ENCODE assay signal across 8 mouse cellular contexts in the genomic region with DNA sequence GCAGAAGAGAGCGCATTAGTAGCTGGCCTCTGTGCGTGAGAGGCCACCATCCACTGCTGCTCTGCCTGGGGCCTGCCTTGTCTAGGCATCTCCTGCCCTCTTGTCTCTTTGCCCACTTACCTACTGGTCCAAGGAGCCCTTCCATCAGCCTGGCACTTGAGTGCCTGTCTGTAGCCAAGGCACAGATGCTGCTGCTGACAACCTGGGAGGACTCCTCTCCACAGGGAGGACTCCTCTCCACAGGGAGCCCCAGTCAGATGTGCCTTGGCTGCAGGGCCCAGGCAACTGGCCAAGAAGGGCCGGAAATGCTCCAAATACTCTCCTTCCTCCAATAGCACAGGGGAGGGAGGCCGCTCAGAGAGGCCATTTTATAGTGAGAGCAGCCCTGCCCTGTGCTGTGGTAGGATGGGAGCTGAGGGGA. TPM values are rescaled to one million over a fixed set of nuclear protein-coding genes. Genes with fewer than 3 reads are reported as not detected.
DNase-seq lines count a peak whose midpoint lies in the region; ATAC-seq and TF ChIP-seq lines count a peak whose summit lies in the region.

No protein-coding gene starts in this region.

- no peaks in the 10 kb centered on the region for H3K9me3 ChIP-seq in heart, embryonic 15.5 days (replicated peaks)
- no peaks in the 10 kb centered on the region for H3K9me3 ChIP-seq in liver, embryonic 15.5 days (replicated peaks)
- no peaks in the 10 kb centered on the region for H3K9me3 ChIP-seq in neural tube, embryonic 14.5 days (ENCODE audit: control insufficient read depth, low read length)

- WGBS in heart, embryonic 15.5 days = 23% methylated on average over 4 of the region's 4 CpGs
- 69% methylated on average over 4 of the region's 4 CpGs for WGBS in liver, embryonic 15.5 days (ENCODE audit: insufficient replicate concordance)
- 44% methylated on average over 4 of the region's 4 CpGs for WGBS in neural tube, embryonic 14.5 days

- DNase-seq in retina, postnatal 1 day = peak; percentile 78
- no peak for DNase-seq in retina, embryonic 14.5 days (ENCODE audit: low spot score)
- DNase-seq in kidney, postnatal 25 days = peak; percentile 93 to 95
- no peak for DNase-seq in T-cell, adult 2 months (ENCODE audit: low spot score)

- peaks cover 29% of the 10 kb centered on the region for H3K4me1 ChIP-seq in embryonic fibroblast, embryonic 13.5 days (ENCODE audit: control insufficient read depth, insufficient read depth, low read length)
- peaks cover 99% of the 10 kb centered on the region for H3K4me1 ChIP-seq in heart, embryonic 15.5 days (replicated peaks)
- peaks cover 84% of the 10 kb centered on the region for H3K4me1 ChIP-seq in liver, embryonic 15.5 days (replicated peaks)
- peaks cover 69% of the 10 kb centered on the region for H3K4me1 ChIP-seq in neural tube, embryonic 14.5 days (ENCODE audit: control insufficient read depth, insufficient read depth, low read length)

- 0 out of 2 replicates have a peak overlapping the region, but pooled peaks have one; percentile 27 for H3K9ac ChIP-seq in heart, embryonic 15.5 days
- H3K9ac ChIP-seq in liver, embryonic 15.5 days = no peak overlapping the region; the same call in 1 of the 2 replicates
- no peak overlapping the region for H3K9ac ChIP-seq in neural tube, embryonic 14.5 days (replicated peaks; ENCODE audit: low read depth, low read length)

- TF ChIP-seq POLR2A in embryonic fibroblast, embryonic 13.5 days (IDR thresholded peaks at IDR 0.05; ENCODE audit: low read depth, low read length) = no peak

- TF ChIP-seq CTCF in embryonic fibroblast, embryonic 13.5 days (IDR thresholded peaks at IDR 0.05; ENCODE audit: borderline replicate concordance, insufficient read depth, low read length) = no peak

- H3K4me3 ChIP-seq in embryonic fibroblast, embryonic 13.5 days (ENCODE audit: insufficient read depth, low read length) = no peak overlapping the region
- peak overlapping the region; percentile 9; the same call in 1 of the 2 replicates for H3K4me3 ChIP-seq in heart, embryonic 15.5 days
- H3K4me3 ChIP-seq in liver, embryonic 15.5 days (replicated peaks) = no peak overlapping the region
- H3K4me3 ChIP-seq in neural tube, embryonic 14.5 days (ENCODE audit: low read depth, low read length) = no peak overlapping the region

- peaks cover 4% of the 10 kb centered on the region; the same call in 1 of the 2 replicates for H3K36me3 ChIP-seq in heart, embryonic 15.5 days
- H3K36me3 ChIP-seq in liver, embryonic 15.5 days (replicated peaks) = peaks cover 2% of the 10 kb centered on the region; the same call in 1 of the 2 replicates
- no peaks in the 10 kb centered on the region for H3K36me3 ChIP-seq in neural tube, embryonic 14.5 days (ENCODE audit: control insufficient read depth, insufficient read depth, low read length)

- peak overlapping the region; percentile 51 for H3K4me2 ChIP-seq in heart, embryonic 15.5 days
- H3K4me2 ChIP-seq in liver, embryonic 15.5 days = peak overlapping the region; percentile 15; the same call in 1 of the 2 replicates
- H3K4me2 ChIP-seq in neural tube, embryonic 14.5 days (ENCODE audit: low read depth, low read length) = no peak overlapping the region; the same call in 1 of the 2 replicates

- H3K27ac ChIP-seq in embryonic fibroblast, embryonic 13.5 days (ENCODE audit: insufficient read depth, low read length) = peak overlapping the region; percentile 52
- H3K27ac ChIP-seq in heart, embryonic 15.5 days = peak overlapping the region; percentile 91
- H3K27ac ChIP-seq in liver, embryonic 15.5 days (replicated peaks) = 0 out of 2 replicates have a peak overlapping the region, but pooled peaks have one; percentile 24
- H3K27ac ChIP-seq in neural tube, embryonic 14.5 days (ENCODE audit: low read depth, low read length) = peak overlapping the region; percentile 52

- no peaks in the 10 kb centered on the region for H3K27me3 ChIP-seq in heart, embryonic 15.5 days
- H3K27me3 ChIP-seq in liver, embryonic 15.5 days = no peaks in the 10 kb centered on the region
- H3K27me3 ChIP-seq in neural tube, embryonic 14.5 days (ENCODE audit: control insufficient read depth, insufficient read depth, low read length) = no peaks in the 10 kb centered on the region

- ATAC-seq in heart, embryonic 15.5 days (replicated peaks; ENCODE audit: insufficient number of reproducible peaks, insufficient read depth, low FRiP score, low read depth) = peak; percentile 83
- ATAC-seq in liver, embryonic 15.5 days (ENCODE audit: insufficient read depth) = peak; percentile 17; the same call in 1 of the 2 replicates
- ATAC-seq in neural tube, embryonic 14.5 days (ENCODE audit: low read depth) = peak; percentile 59; the same call in 1 of the 2 replicates

RNA-seq across cellular contexts. Expression of a gene that starts 8.0 kb away (rescaled TPM):
- polyA plus RNA-seq in embryonic fibroblast, embryonic 13.5 days (2011; ENCODE audit: insufficient read length, low read depth, missing spikeins) = 152 and 208 TPM in 2 replicates
- 35.0 and 47.8 TPM in 2 replicates for polyA plus RNA-seq in heart, embryonic 15.5 days (2015; fragmentation: Nextera tagmentation; extraction: Ambion mirVana)
- 11.3 and 12.9 TPM in 2 replicates for polyA plus RNA-seq in liver, embryonic 15.5 days (2015; fragmentation: Nextera tagmentation; extraction: Ambion mirVana)
- polyA plus RNA-seq in neural tube, embryonic 14.5 days (2014; fragmentation: Nextera tagmentation; extraction: Ambion mirVana) = 15.1 and 27.9 TPM in 2 replicates

RNA-seq across cellular contexts. Expression of a gene that starts 14.0 kb away (rescaled TPM):
- 0.57 and 1.5 TPM in 2 replicates for polyA plus RNA-seq in embryonic fibroblast, embryonic 13.5 days (2011; ENCODE audit: insufficient read length, low read depth, missing spikeins)
- polyA plus RNA-seq in heart, embryonic 15.5 days (2015; fragmentation: Nextera tagmentation; extraction: Ambion mirVana) = 0.23 and 0.55 TPM in 2 replicates
- 0.07 and 0.16 TPM in 2 replicates for polyA plus RNA-seq in liver, embryonic 15.5 days (2015; fragmentation: Nextera tagmentation; extraction: Ambion mirVana)
- 0.15 and 27.1 TPM in 2 replicates for polyA plus RNA-seq in neural tube, embryonic 14.5 days (2014; fragmentation: Nextera tagmentation; extraction: Ambion mirVana)

RNA-seq across cellular contexts. Expression of a gene that starts 44.1 kb away (rescaled TPM):
- 25.4 and 28.6 TPM in 2 replicates for polyA plus RNA-seq in embryonic fibroblast, embryonic 13.5 days (2011; ENCODE audit: insufficient read length, low read depth, missing spikeins)
- polyA plus RNA-seq in heart, embryonic 15.5 days (2015; fragmentation: Nextera tagmentation; extraction: Ambion mirVana) = 81.9 and 86.0 TPM in 2 replicates
- polyA plus RNA-seq in liver, embryonic 15.5 days (2015; fragmentation: Nextera tagmentation; extraction: Ambion mirVana) = 43.9 and 44.8 TPM in 2 replicates
- 60.1 and 64.6 TPM in 2 replicates for polyA plus RNA-seq in neural tube, embryonic 14.5 days (2014; fragmentation: Nextera tagmentation; extraction: Ambion mirVana)

RNA-seq across cellular contexts. Expression of a gene that starts 54.7 kb away (rescaled TPM):
- 21.8 and 24.3 TPM in 2 replicates for polyA plus RNA-seq in embryonic fibroblast, embryonic 13.5 days (2011; ENCODE audit: insufficient read length, low read depth, missing spikeins)
- polyA plus RNA-seq in heart, embryonic 15.5 days (2015; fragmentation: Nextera tagmentation; extraction: Ambion mirVana) = 27.7 and 32.0 TPM in 2 replicates
- polyA plus RNA-seq in liver, embryonic 15.5 days (2015; fragmentation: Nextera tagmentation; extraction: Ambion mirVana) = 15.6 and 15.7 TPM in 2 replicates
- 24.1 and 24.6 TPM in 2 replicates for polyA plus RNA-seq in neural tube, embryonic 14.5 days (2014; fragmentation: Nextera tagmentation; extraction: Ambion mirVana)

RNA-seq across cellular contexts. Expression of a gene that starts 54.8 kb away (rescaled TPM):
- 2.2 and 3.7 TPM in 2 replicates for polyA plus RNA-seq in embryonic fibroblast, embryonic 13.5 days (2011; ENCODE audit: insufficient read length, low read depth, missing spikeins)
- 0.30 and 0.42 TPM in 2 replicates for polyA plus RNA-seq in heart, embryonic 15.5 days (2015; fragmentation: Nextera tagmentation; extraction: Ambion mirVana)
- polyA plus RNA-seq in liver, embryonic 15.5 days (2015; fragmentation: Nextera tagmentation; extraction: Ambion mirVana) = 0.06 and 0.14 TPM in 2 replicates
- polyA plus RNA-seq in neural tube, embryonic 14.5 days (2014; fragmentation: Nextera tagmentation; extraction: Ambion mirVana) = 0.15 and 0.21 TPM in 2 replicates

Comparison
In these comparisons a context has a peak if more than half of its experiments do, and no peak if none do; other contexts are left out.
1. DNase-seq: peak in retina, postnatal 1 day (single experiment) and kidney, postnatal 25 days (2 of 2); none in retina, embryonic 14.5 days (single experiment) and T-cell, adult 2 months (single experiment).
2. H3K27ac ChIP-seq: peak in every context shown above with its lines; median percentile 91 in heart, embryonic 15.5 days; 52 in embryonic fibroblast, embryonic 13.5 days; 52 in neural tube, embryonic 14.5 days; 24 in liver, embryonic 15.5 days.
3. ATAC-seq: peak in every context shown above with its lines; median percentile 83 in heart, embryonic 15.5 days; 59 in neural tube, embryonic 14.5 days; 17 in liver, embryonic 15.5 days.